Mouse (Mus musculus) MEL-GATA-1-ER (cell line): ENCODE data around the gene Ctc1.
A peak's percentile ranks its signal among the peaks of the same experiment; 100 is the strongest.

Experiments
- DNase-seq: peaks from one replicate; pipeline ENCODE4 v3.0.0-alpha.2; 2012; ENCODE audit warnings: low read depth; ENCODE audit errors: extremely low read depth

Gene Ctc1

DNA sequence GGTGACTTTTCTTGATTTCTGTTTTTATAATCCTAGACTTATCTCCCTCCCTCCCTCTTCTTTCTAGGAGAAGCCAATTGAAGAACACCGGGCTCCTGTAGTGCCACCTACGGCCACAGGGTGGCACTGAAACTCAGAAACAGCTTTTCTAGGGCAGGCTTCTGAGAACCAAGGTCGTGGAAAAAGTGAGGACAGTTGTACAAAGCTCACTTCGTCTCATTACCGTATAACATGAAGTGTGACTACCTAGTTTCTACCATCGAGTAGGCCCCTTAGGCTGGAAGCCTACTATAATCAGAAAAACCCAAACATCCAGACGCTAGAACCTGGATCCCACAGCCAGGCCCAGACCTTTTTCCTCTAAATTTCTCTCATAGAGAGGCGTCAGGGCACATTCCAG lies 51.2 kb downstream of the Ctc1 start:
- DNase-seq: peak; percentile 77

DNA sequence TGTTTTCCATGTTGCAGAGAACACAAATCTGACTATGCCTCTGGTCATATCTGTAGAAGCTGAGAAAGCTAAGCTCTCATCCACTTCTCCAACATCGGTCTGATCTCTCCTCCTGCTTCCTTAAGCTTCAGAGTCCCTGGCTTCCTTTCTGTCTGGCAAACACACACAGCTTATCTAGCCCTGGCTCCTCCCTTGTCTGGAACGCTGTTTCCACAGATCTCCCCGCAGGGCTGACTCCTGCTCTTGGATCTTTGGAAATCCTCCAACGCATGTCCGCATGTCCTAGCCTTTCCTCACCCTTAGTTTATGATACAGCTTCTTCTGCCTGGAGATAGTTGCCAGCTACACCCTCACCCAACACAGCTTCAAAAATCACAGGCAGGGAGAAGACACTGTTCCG lies 51.9 kb downstream of the Ctc1 start:
- no peak for DNase-seq

DNA sequence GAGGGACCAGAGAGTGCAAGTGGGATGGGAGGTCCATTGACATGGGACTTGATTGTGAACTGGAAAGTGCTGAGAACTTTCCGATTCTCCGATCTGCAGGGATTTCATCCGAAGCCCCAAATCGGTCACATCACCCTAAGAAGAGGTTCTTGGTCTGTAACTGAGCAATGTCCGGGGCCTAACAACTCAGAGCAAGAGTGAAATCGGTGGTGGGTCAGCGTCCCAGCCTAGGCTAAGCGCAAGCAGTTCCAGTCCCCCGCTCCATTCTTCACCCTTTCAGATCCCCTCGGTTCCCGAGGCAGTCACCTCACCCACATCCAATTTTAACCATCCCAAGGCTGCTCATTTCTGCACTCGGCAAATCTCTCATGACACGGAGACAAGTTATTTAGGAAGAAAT lies 54.4 kb downstream of the Ctc1 start:
- DNase-seq: no peak

DNA sequence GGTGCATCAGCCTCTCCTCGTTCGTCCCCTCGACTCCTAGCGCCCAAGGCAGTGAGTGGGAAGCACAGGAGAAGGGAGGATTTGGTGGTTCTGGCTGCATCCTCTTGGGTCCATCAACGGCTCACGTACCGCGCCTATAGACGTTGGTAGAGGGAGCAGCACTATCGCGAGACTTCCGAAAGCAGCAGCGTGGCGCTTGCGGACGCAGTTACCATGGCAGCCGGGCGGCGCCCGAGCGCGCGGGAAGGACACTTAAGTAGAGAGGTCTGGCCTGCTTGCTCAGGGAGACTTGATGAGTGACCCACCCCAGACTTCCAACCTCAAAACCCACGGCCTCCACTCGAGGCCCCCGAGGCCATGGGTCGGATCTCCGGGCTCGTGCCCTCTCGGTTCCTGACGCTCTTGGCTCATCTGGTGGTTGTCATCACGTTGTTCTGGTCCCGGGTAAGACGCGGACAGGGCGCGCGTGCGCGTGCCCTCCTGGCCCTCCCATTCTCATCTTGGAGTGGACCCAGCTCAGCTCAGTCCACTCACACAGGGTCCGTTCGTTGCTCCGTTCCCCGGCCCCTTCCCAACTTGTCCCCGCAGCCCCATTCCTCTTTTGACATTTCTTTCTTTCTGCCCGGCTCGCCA lies 55.0 kb downstream of the Ctc1 start, which contains the start of gene Tmem107:
Gene Tmem107, plus strand, starts transcription at position 217 of the 633 bp plus-strand sequence.
- peak; percentile 93 for DNase-seq

DNA sequence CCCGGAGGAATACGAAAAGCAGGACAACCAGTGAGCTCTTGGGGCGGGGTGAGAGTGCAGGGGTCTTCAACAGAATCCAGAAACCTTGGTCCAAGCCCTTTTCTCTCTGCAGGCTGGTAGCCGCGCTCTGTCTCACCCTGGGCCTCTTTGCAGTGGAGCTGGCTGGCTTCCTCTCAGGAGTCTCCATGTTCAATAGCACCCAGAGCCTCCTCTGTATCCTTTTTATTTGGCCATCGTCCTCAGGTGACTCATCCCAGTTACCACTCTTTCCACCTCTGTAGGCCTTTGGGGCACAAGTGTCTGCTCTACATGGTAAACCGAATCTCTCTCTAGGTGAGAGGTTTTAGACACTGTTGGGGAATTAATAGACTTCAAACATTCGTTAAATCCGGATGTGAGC lies 55.6 kb downstream of the Ctc1 start:
- DNase-seq: no peak

DNA sequence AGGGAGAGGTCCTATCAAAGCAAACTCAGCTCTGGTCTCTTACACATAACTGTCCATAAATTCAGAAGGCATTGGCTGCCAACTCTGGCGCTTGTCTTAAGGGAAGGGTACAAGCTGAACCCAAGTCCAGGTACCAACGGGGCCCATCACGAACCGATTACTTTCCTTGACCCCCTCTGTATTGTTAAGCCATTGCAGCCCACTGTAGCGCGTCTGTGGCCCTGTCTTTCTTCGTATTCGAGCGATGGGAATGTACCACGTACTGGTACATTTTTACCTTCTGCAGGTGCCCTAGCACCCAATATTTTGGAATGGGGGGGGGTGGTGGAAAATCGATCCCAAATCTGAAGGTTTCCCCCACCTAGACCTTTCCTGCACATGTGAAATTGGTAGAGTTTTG lies 56.5 kb downstream of the Ctc1 start:
- DNase-seq: no peak

DNA sequence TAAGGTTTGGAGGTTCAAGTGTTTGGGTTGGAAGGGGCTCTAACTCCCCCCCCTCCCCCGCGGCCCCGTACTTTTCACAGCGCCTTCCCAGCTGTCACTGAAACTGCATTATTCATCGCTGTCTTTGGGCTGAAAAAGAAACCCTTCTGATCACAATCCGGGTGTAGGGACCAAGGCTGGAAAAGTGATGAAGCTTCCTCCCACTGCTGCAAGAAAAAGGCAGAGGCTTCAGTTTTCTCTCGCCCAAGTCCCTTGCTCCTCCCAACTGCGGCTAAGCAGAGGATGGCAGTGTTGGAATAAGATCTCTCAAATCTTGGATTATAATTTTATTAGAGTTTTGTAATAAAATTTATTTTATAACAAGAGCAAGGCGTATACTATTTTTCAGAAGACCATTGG lies 57.0 kb downstream of the Ctc1 start:
- no peak for DNase-seq

DNA sequence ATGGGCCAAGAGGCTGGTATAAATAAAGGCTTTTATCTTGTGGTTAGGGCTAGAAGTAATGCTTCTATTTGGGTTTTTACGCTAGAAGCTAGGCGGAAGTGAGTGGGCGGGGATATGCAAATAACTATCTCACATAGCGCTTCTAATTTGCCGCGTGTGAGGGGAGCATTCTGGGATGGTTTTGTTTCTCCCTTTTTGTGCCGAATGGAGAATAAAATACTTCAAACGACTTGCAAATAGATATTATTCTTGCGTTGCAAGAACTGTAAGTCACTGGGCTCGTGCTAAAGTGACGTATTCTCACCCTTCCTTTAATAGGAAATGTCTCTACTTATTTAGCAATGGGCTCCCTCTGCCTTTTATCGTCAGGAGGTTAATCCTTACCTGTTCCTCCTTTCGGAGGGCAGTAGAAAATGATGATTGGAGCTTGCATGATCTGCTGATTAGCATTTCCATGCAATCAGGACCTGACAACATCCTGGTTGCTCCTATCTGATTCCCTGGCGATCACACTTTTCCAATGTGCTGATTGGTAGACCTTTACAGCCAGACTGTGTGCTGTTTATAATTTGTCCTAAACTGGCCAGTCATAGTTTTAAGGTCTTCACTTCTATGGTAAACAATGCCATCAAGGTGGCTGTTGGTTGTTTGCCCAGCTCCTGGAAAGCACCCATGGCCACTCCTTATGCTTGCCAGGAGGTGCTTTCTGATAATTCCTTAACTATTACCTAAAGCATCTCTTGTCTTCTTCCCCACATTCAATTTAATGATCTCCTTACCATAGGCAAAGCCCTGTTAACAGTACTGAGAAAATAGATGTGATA lies 57.6 kb downstream of the Ctc1 start:
- peak; percentile 99 for DNase-seq

DNA sequence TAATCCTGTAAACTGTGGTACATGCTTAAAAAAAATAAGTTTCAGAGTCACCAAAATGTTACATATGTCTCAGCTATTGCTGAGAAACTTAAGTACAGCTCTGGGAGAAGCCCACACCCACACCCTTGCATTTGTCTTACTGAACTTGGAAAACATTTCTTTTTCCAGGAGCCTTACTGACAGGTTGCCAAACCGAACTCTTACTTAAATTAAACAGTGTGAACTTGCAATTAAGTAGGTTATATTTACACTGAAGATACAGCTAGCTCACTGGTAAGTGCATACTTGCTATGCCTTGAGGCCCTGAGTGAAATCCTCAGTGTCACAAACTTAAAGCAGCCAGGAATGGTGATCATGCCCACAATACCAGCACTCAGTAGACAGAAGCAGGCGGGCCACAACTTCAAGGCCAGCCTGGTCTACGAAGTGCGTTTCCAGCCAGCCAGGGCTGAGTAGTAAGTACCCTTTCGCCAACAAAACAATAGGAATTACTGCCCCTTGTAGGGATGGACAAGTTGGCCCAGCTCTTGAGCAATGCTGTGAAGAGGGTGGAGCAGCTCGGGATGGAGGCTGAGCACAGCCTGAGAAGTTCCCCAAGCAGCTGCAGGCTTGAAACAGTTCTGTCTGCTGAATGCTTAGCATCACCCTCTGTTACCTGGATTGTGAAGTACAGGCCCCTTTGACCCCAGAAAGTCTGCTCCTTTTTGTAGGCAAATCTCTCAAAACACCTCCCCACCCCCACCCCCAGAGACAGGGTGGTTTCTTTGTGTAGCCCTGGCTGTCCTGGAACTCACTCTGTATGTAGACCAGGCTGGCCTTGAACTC lies 58.5 kb downstream of the Ctc1 start:
- no peak for DNase-seq

DNA sequence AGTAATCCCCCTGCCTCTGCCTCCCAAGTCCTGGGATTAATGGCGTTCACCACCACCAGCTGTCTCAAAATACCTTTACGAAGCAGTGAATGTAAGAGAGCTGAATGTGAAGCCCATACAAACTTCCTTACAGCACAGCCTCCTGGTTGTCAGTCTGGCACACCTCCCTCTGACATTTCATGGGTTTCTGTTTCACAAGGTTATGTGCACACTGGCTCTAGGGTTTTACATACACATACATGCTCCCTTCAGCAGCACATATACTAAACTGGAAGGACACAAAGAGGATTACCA lies 59.0 kb downstream of the Ctc1 start:
- DNase-seq: no peak

DNA sequence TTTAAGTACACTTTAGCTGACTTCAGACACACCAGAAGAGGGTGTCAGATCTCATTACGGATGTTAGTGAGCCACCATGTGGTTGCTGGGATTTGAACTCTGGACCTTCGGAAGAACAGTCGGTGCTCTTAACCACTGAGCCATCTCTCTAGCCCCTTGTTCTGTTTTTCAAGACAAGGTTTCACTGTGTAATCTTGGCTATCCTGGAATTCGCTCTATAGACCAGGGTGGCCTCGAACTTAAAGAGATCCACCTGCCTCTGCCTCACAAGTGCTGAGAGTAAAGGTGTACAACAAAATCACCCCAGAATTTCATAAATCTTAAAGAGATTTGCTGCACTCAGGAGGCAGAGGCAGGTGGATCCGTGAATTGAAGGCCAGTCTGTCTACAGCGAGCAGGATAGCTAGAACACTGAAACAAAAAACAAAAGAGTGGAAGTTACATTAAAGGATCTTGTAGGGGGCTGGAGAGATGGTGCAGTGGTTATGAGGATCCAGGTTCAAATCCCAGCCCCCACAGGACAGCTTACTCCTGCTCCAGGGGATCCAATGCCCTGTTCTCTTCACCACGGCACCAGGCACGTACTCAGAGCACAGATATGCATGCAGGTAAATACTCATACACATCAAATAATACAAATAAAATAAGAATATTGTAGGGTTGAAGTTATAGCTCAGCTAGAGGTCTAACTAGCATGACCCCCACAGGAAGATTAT lies 60.2 kb downstream of the Ctc1 start:
- no peak for DNase-seq

DNA sequence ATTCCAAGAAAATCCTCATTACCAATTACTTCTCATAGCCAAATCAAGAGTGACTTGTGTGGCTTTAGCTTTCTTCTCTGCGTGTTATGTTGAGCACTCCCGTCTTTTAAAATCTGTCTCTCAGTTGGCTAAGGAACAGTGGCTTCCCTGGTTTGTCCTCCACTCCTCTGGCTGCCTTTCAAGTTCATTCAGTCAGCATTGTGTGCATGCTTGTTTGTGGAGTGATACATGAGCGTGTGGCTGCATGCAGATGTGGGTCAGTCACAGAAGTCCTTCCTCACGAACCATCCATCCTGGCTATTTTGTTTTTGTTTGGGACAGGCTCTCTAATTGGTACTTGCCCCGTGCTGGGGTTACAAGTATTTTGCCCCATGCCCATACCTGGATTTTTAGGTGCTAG lies 60.9 kb downstream of the Ctc1 start:
- no peak for DNase-seq

DNA sequence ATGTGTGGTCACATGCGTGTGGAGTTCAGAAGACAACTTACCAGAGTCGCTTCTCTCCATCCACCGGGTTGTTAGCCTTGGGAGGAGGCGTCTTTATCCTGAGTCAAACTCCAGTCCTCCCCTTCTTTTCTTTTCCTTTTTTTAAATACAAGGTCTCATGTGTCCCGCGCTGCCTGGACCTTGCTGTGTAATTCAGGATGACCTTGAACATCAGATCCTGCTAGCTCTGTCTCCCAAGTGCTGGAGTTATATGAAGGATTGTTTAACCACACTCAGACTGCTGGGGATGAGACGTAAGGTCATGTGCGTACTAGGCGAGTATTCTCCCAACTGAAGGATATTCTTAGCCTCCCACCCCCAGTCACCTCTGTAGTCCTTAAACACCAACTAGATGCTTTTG lies 61.6 kb downstream of the Ctc1 start:
- DNase-seq: no peak

DNA sequence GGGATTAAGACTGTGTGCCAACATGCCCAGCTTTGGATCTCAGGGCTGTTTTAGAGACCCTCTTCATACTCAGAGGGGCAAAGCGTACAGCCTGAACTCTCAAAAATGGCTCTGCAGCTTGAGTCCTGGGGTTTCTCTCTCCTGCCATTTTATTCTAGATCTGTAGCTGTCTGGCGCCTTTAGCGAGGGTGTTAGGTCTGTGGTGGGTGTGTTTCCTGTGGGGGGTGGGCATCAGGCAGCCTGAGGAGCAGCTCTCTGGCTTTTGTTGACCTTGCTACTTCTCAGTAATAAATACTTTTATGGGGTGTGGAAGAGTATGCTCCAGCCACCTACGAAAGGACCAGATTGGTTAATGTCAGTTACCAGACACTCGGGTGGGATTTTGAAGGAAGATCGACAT lies 62.3 kb downstream of the Ctc1 start:
- DNase-seq: no peak

DNA sequence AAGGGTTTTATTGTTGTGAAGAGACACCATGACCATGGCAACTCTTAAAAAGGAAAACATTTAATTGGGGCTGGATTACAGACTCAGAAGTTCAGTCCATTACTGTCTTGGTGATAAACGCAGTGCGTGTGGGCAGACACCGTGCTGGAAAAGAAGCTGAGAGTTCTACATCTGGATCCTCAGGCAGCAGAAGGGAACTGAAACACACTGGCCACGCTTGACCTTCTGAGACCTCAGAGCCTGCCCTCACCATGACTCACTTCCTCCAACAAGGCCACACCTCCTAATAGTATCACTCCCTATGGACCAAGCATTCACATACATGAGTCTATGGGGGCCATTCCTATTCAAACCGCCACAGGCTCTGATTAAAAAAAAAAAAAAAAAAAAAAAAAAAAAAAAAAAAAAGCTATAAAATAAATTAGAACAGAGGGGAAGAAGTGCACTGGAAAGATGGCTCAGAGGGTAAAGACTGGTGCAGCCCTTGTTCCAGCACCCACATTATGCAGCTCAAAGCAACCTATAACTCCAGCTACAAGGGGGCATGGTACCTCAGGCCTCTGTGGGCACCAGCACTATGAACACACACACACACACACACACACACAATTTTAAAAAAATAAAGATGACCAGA lies 63.2 kb downstream of the Ctc1 start:
- DNase-seq: no peak

DNA sequence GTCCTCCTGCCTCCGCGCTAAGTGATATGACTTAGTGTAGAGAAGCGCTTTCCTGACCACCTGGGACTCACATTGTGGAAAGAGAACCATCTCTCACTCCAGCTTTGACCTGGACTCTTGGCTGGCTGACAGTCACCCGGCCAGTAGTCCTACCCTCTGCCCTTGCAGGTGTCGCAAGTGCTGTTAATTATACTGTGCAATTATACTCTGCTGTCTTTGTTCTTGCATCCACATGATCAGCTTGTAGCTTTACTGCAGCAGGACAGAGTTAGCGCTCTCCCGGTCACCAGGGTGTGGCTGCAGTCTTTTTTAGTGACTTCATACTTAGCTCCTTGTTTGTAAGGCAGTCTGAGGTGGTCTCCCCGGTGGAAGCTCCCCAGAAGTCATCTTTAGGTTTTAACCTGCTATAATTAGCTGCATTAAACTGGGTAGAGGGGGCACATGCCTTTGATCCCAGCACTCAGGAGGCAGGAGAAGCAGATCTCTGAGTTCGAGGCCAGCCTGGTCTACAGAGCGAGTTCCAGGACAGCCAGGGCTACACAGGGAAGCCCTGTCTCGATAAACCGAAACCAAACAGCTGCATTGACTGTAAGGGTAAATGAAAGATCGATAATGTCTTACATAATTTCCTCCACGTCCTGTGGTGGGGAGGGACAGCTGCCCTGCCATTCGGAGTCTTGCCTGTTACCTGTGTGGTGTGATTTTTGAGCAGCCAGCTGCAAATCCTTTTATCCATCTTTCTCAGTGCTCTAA lies 64.6 kb downstream of the Ctc1 start:
- no peak for DNase-seq

DNA sequence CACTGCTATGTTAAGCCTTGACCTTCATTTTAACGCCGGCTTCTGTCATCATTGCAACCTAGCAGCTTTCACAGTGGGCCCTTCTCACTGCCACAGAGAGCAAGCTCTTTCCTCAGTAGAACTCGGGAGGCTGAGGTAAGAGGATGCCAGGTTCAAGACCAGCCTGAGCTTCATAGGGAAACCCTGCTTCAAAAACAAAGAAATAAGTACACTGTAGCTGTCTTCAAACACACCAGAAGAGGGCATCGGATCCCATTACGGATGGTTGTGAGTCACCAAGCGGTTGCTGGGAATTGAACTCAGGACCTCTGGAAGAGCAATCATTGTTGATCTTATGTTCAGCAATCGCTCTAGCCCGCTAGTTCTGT lies 65.1 kb downstream of the Ctc1 start:
- no peak for DNase-seq

DNA sequence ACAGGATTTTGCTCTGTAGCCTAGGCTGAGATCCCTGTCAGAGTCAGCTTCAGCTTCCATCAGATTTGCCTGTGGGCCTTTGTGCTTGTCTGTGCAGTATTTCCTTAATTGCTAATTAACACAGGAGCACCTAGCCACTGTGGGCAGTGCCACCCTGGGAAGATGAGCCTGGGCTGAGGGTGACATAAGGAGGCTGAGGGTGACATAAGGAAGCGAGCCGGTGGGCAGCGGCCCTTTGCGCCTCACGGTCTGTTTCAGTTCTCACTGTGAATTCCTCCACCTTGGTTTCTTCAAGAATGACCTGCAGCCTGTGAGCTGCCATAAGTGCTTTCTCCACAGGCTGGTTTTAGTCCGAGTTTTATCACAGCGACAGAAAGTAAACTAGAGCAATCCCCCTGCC lies 65.9 kb downstream of the Ctc1 start:
- no peak for DNase-seq

DNA sequence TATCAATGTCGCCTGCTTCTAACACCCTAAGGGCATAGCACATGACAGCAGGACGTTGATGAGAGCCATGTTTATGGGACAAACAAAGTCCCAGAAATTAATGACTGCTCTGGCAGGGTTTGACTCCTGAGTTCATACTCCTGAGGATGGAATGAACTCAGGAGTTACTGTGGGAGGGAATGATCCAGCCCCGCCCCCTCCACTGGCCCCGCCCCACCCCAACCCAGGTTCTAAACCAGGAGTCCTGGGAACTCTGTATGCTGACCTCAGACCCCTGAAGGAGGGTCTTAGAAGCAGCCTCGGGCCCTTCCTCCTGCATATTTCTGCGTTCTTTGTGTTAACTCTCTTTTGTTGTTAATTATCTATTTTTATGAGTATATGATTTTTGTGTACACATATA lies 69.9 kb downstream of the Ctc1 start:
- no peak for DNase-seq
